Mouse (Mus musculus): ENCODE results near the gene Tceal7. TPM values are rescaled to one million over a fixed set of nuclear protein-coding genes. Genes with fewer than 3 reads are reported as not detected.

Tceal7 gene
- total and polyA plus RNA-seq, 3 experiments, result not detected

DNA sequence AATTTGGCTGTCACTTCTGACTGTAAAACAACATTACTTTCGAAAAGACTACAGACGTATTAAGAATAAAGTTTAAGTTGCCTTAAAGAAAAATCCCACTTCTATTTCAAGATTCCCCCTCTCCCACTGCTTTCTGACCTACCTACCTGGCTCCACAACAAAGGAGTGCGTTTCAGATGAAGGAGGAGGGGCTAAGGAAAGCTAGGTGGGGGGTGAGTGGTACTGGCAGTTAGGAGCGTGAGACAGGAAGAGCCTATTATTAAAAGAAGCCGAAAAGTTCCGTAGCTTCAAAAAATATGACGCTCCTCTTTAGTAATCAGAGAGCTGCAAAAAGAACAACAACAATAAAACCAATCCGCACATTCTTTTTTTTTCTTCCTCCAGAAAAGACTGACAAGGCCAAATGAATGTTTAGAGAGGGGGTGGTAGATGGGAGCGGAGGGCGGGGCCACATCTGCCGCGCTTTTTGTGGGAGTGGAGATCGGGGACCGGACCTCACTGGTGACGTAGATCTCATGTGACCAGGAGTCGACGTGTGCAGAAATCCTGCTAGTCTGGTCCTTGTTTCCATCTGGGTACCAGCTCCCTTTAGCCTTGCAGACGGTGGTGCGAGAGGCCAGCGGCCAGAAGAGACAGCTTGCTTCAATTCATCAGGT, 30.1 kb downstream of the Tceal7 start, which contains the start of gene Tceal9:
TSS of gene Tceal9 (plus strand) at position 506 of the 656 bp plus-strand sequence.
- H3K79me2 ChIP-seq (replicated peaks; ENCODE audit: control insufficient read depth, extremely low read depth, insufficient read depth, poor library complexity, severe bottlenecking), result peaks cover 6% of the 10 kb centered on the region; the same call in 1 of the 2 replicates
- no peaks in the 10 kb centered on the region for H3K27me3 ChIP-seq (replicated peaks)
- H3K4me3 ChIP-seq (replicated peaks in 1 of 3; ENCODE audit: low read depth in 2 of 3, low read length in 2 of 3, poor library complexity in 1 of 3), result peak within 1 kb of the TSS; percentile 63 to 86 (median 76)
- no peaks in the 10 kb centered on the region for H3K4me1 ChIP-seq (ENCODE audit: control insufficient read depth in 1 of 2, insufficient read depth in 2 of 2)
- H3K9ac ChIP-seq (ENCODE audit: insufficient read depth, low read depth), result peak within 1 kb of the TSS; percentile 90
- no peak for TF ChIP-seq SMC3 (IDR thresholded peaks at IDR 0.05; ENCODE audit: low read depth, low read length)
- peak; percentile 75; the same call in 1 of the 2 replicates for TF ChIP-seq E2F4 (IDR thresholded peaks at IDR 0.05; ENCODE audit: insufficient replicate concordance, low read depth, low read length)
- no peak for TF ChIP-seq RCOR1 (conservative IDR thresholded peaks at IDR 0.05; ENCODE audit: low read depth, low read length)
- TF ChIP-seq ETS1 (conservative IDR thresholded peaks at IDR 0.05; ENCODE audit: low read depth, low read length), result no peak
- no peak for TF ChIP-seq GABPA (IDR thresholded peaks at IDR 0.05; ENCODE audit: insufficient replicate concordance, low read depth, low read length)
- TF ChIP-seq TCF12 (IDR thresholded peaks at IDR 0.05; ENCODE audit: low read depth, low read length), result peak; percentile 43; the same call in 1 of the 2 replicates
- no peak for TF ChIP-seq MYC (IDR thresholded peaks at IDR 0.05; ENCODE audit: low read depth, low read length)
- TF ChIP-seq NELFE (IDR thresholded peaks at IDR 0.05; ENCODE audit: low read depth, low read length), result peak; percentile 77
- TF ChIP-seq RAD21 (IDR thresholded peaks at IDR 0.05; ENCODE audit: low read depth, low read length), result no peak
- no peak for TF ChIP-seq CHD1 (IDR thresholded peaks at IDR 0.05; ENCODE audit: low read depth, low read length)
- TF ChIP-seq CHD2 (IDR thresholded peaks at IDR 0.05; ENCODE audit: low read length), result no peak; the same call in 1 of the 2 replicates
- TF ChIP-seq USF2 (conservative IDR thresholded peaks at IDR 0.05; ENCODE audit: low read depth, low read length), result peak; percentile 40; the same call in 1 of the 2 replicates
- no peak for TF ChIP-seq JUN (IDR thresholded peaks at IDR 0.05; ENCODE audit: insufficient read depth, low read depth, low read length)
- no peak for TF ChIP-seq NRF1 (IDR thresholded peaks at IDR 0.05; ENCODE audit: low read depth, low read length)
- TF ChIP-seq EP300 (IDR thresholded peaks at IDR 0.05; ENCODE audit: low read length), result no peak
- TF ChIP-seq MXI1 (IDR thresholded peaks at IDR 0.05; ENCODE audit: low read depth, low read length), result peak; percentile 36; the same call in 1 of the 2 replicates
- TF ChIP-seq JUND (conservative IDR thresholded peaks at IDR 0.05; ENCODE audit: low read depth, low read length), result no peak
- peak; percentile 72 for TF ChIP-seq POLR2A (IDR thresholded peaks at IDR 0.05; ENCODE audit: low read depth, low read length)
- TF ChIP-seq UBTF (IDR thresholded peaks at IDR 0.05; ENCODE audit: low read depth, low read length), result no peak
- TF ChIP-seq HCFC1 (IDR thresholded peaks at IDR 0.05; ENCODE audit: low read depth, low read length), result peak; percentile 46
- TF ChIP-seq MEF2A (IDR thresholded peaks at IDR 0.05; ENCODE audit: borderline replicate concordance, low read depth, low read length), result no peak
- peak; percentile 62 for TF ChIP-seq USF1 (IDR thresholded peaks at IDR 0.05; ENCODE audit: low read depth, low read length)
- no peak for TF ChIP-seq IRF4 (IDR thresholded peaks at IDR 0.05; ENCODE audit: low read depth, low read length)
- TF ChIP-seq TBP (conservative IDR thresholded peaks at IDR 0.05; ENCODE audit: low read depth, low read length), result 0 out of 2 replicates have a peak, but pooled peaks have one; percentile 55
- peak; percentile 25; the same call in 1 of the 2 replicates for TF ChIP-seq MAX (IDR thresholded peaks at IDR 0.05; ENCODE audit: low read length)
- 0 out of 2 replicates have a peak, but pooled peaks have one; percentile 19 for TF ChIP-seq ZNF384 (IDR thresholded peaks at IDR 0.05; ENCODE audit: low read depth, low read length)
- TF ChIP-seq MAZ (IDR thresholded peaks at IDR 0.05; ENCODE audit: low read depth, low read length), result no peak
- peak; percentile 67; the same call in 1 of the 2 replicates for TF ChIP-seq ZMIZ1 (IDR thresholded peaks at IDR 0.05; ENCODE audit: low read depth, low read length)
- no peak for TF ChIP-seq MAFK (IDR thresholded peaks at IDR 0.05; ENCODE audit: insufficient replicate concordance, low read length)
- peak; percentile 79 for TF ChIP-seq BHLHE40 (IDR thresholded peaks at IDR 0.05; ENCODE audit: low read depth, low read length)
- TF ChIP-seq ZC3H11A (IDR thresholded peaks at IDR 0.05; ENCODE audit: low read depth, low read length), result no peak
- no peak for TF ChIP-seq POLR2AphosphoS2 (IDR thresholded peaks at IDR 0.05; ENCODE audit: low read depth, low read length)
- TF ChIP-seq SIN3A (IDR thresholded peaks at IDR 0.05; ENCODE audit: low read length), result peak; percentile 66; the same call in 1 of the 2 replicates
- TF ChIP-seq CTCF (conservative IDR thresholded peaks at IDR 0.05 in 1 of 2, IDR thresholded peaks at IDR 0.05 in 1 of 2; ENCODE audit: low read depth in 2 of 2, low read length in 2 of 2), result no peak
- TF ChIP-seq KAT2A (IDR thresholded peaks at IDR 0.05; ENCODE audit: insufficient replicate concordance, low read length), result no peak
- TF ChIP-seq PAX5 (IDR thresholded peaks at IDR 0.05; ENCODE audit: low read length), result no peak
- TF ChIP-seq ZKSCAN1 (IDR thresholded peaks at IDR 0.05; ENCODE audit: borderline replicate concordance, low read depth, low read length), result no peak
- no peak; the same call in 1 of the 2 replicates for TF ChIP-seq ELF1 (IDR thresholded peaks at IDR 0.05; ENCODE audit: low read depth, low read length)
- DNase-seq (ENCODE audit: extremely low read depth), result peak; percentile 80
- no peak within 1 kb of the TSS for H3K27ac ChIP-seq (ENCODE audit: insufficient read depth, low read depth)
- dilution Hi-C loops (cut with MboI; ENCODE audit: extremely low pct_ligation_motif_present, extremely low pct_unique_long_range_greater_than_20kb, low sequenced_read_pairs), result no loop called here
- H3K9me3 ChIP-seq (replicated peaks; ENCODE audit: low read length), result no peaks in the 10 kb centered on the region
- peaks cover 0 to 11% of the 10 kb centered on the region in 2 experiments for H3K36me3 ChIP-seq (replicated peaks in 1 of 2; ENCODE audit: control insufficient read depth in 1 of 2, insufficient read depth in 1 of 2, low read length in 1 of 2)
- peak within 1 kb of the TSS; percentile 78 for H3K4me2 ChIP-seq (ENCODE audit: insufficient read depth, low read depth, poor library complexity, severe bottlenecking)
- in situ Hi-C loops (cut with MboI; ENCODE audit: low pct_ligation_motif_present, low pct_unique_long_range_greater_than_20kb, low sequenced_read_pairs), result no loop called here

Measured in CH12.LX (cell line).